ENCODE assay signal across 13 mouse cellular contexts in genomic region chr16:87729469-87729868, GRCm38 (mm10).
"Had no signal": no experiment of that assay in that cellular context is flagged by ENCODE, and none has a peak within 500 bp of the region (broad histone marks: within the 10 kb centered on the region; RNA-seq: fewer than 3 reads in every experiment).

No protein-coding gene starts in this region.

- DNase-seq: kidney, adult 9 months; kidney, postnatal 4 days; lung, adult 2 months; lung, postnatal 36 days; right cerebral cortex, postnatal 14 days had no signal

- H3K27ac ChIP-seq: kidney, postnatal 0 days; layer of hippocampus, adult 2 months; limb, embryonic 10.5 days; liver, embryonic 15.5 days; midbrain, embryonic 13.5 days; stomach, embryonic 15.5 days had no signal

- H3K4me2 ChIP-seq: liver, embryonic 11.5 days; liver, embryonic 15.5 days; midbrain, embryonic 13.5 days; stomach, embryonic 15.5 days had no signal

- H3K27me3 ChIP-seq: liver, embryonic 15.5 days; midbrain, embryonic 13.5 days; stomach, embryonic 15.5 days had no signal

- ATAC-seq: lung, postnatal 0 days; midbrain, embryonic 13.5 days had no signal

- H3K4me1 ChIP-seq: limb, embryonic 10.5 days; midbrain, embryonic 13.5 days; stomach, embryonic 15.5 days had no signal

- H3K4me3 ChIP-seq: layer of hippocampus, adult 2 months; limb, embryonic 10.5 days; liver, embryonic 15.5 days; midbrain, embryonic 13.5 days; stomach, embryonic 15.5 days had no signal

- H3K9ac ChIP-seq: liver, embryonic 15.5 days; midbrain, embryonic 13.5 days; stomach, embryonic 15.5 days had no signal

- H3K9me3 ChIP-seq: limb, embryonic 10.5 days; liver, embryonic 15.5 days; midbrain, embryonic 13.5 days; stomach, embryonic 15.5 days had no signal
